Mouse (Mus musculus) large intestine, adult 2 months (tissue): ENCODE measurements around the gene Galr3. TPM values are rescaled to one million over a fixed set of nuclear protein-coding genes. Genes with fewer than 3 reads are reported as not detected.
"Not testable (repeated sequence)": the region's sequence is repeated elsewhere in the genome, so short reads cannot be mapped to it uniquely, and the experiment has no call there.

Experiments
- DNase-seq: peaks from one replicate; pipeline ENCODE4 v3.0.0-alpha.2; 2012; ENCODE audit warnings: low read depth, low spot score
- WGBS: fragments of 180-500 bp; shearing (Covaris S2); methylation state at CpG from one replicate; pipeline ENCODE4 v1.1.7; 2018; 5-methylcytosine and 5-hydroxymethylcytosine counted together
- polyA plus RNA-seq: library from polyadenylated mRNA; depleted of rRNA; stranded (reverse); fragments of >200 nt; gene quantifications from 2 replicates; pipeline ENCODE4 v1.2.3, GENCODE M21; 2012

The Galr3 gene
- polyA plus RNA-seq, 1 experiment: 0.33 TPM

DNA sequence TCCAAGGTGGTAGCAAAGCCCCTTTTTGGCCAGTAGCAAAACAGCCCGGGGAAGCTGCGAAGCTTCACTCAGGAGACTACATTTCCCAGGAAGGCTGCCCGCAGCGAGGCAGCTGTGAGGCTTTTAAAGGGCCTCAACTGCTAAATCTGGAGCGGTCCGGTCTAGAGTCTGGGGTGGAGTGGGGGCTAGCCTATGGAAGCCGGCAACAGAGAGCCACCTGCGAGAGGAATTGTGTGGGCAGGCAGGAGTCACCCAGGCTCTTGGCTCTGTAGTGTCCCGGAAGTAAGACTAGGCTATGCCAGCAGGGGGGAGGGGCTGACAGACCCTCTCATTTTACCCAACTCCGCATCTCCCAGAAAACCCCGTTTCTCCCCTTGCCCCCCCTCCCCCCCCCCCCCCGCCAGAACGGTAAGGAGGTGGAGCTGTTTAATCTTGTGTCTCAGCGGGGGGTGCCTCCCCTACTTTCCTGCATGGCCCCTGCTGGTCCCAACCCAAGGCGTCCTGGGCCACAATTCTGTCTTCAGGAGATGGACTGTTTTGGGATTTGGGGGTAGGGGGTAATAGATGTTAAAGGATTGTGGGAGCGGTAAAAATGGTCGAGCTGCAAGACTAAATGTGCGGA is 15.9 kb upstream of the Galr3 start:
- no peak for DNase-seq
- WGBS: 43% methylated on average over 16 of the region's 18 CpGs

DNA sequence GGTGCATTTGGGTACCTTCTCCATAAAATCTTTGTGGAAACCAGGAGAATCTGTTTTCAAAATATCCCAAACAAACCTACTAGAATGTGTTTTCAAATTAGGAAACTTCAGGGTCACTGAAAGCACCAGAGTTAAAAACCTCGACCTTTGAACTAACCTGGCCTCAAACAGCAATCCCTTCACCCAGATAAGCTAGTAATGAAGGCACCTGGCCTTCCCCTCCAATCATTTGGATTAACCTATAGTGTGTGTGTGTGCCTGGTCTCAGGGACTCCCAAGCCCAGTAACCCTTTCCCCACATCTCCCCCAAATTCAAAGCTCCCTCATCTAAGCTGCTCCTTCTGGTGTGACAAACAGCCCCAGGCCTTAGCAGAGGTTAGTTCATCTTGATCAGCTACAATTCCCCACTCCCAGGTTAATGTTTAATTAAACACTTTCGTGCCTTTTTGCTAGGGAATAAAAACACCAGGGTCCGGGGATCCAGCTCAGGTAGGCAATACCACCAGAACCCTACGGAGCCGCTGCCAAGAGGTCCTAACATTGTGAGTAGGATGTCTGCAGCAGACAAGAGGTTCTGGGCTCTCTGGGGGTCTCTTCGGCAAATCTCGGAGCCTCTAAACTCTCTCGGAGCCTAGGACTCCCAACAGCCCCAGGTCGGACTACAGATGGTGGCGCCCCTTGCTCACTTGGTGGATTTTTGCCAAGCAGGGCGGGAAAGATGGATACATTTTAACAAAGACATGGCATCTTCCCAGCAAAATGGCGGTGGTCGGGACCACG is 15.0 kb upstream of the Galr3 start:
- DNase-seq: no peak
- WGBS: 25% methylated on average over 14 of the region's 14 CpGs

DNA sequence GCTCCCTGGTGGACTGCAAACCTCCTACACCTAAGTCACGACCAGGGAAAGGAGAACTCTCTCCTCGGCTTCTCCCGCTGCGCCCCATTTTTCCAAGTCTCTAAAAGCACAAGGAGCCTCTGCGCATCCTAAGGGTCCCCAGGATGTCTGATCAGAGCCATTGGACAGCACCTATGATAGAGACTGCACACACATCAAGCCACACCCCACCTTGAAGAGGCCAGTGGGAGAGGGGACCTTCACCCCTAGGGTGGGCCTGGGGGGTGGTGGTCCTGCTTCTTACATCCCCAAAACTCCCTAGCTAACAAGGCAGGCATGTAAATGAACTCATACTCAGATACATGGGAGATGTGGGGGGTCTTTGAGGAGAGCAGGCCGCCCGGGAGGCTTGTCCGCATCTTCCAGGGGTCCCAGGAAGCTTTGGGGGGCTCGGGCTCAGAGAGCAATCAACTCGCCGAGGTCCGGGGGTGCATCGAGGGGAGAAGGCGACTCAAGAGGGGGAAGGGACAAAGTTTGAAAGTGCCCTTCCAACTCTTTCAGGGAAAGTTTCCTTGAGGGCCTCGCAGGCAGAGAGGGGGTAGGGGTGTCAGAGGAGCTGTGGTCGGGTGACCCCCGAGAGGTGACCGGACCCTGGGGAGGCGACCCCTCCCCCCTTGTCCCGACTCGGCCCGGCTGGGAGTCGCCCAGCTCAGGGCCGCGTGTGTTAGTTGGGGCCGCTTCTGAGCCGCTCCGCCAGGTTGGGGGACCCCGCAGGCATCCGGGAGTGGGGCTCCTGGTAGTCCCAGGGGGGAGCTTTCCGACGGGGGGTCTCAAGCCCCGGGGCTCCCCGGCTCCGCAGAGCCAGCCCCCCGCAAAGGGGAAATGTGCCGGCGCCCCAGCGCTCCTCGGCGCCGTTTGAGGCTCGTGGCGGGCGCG is 14.1 kb upstream of the Galr3 start:
- WGBS: 4% methylated on average over 46 of the region's 46 CpGs
- DNase-seq: no peak

DNA sequence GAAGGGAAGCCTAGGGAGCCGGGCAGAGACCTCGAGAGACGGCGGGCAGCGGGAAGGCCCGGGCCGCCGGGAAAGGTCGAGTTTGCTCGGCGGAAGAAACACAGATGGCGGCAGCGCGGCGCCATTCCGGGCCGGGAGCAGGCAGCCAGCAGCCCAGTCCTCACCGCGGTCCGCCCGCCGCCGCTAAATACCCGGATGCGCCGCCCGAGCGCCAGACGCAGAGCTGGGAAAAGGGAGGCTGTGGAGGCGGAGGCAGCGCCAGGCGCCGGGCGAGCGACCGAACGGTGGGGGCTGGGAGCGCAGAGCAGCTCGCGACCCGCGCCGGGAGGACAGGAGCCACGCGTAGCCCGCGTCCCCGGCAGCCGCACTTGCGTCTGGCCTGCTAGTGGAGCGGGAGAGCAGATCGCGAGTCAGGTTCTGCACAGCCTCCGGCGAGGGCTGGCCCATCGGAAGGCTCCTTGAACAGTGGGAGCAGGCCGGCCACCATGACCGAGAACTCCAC is 13.4 kb upstream of the Galr3 start, which contains the start of gene H1f0:
H1f0 (plus strand) TSS at position 214 of the 502 bp plus-strand sequence.
- 1% methylated on average over 58 of the region's 58 CpGs for WGBS
- DNase-seq: no peak

DNA sequence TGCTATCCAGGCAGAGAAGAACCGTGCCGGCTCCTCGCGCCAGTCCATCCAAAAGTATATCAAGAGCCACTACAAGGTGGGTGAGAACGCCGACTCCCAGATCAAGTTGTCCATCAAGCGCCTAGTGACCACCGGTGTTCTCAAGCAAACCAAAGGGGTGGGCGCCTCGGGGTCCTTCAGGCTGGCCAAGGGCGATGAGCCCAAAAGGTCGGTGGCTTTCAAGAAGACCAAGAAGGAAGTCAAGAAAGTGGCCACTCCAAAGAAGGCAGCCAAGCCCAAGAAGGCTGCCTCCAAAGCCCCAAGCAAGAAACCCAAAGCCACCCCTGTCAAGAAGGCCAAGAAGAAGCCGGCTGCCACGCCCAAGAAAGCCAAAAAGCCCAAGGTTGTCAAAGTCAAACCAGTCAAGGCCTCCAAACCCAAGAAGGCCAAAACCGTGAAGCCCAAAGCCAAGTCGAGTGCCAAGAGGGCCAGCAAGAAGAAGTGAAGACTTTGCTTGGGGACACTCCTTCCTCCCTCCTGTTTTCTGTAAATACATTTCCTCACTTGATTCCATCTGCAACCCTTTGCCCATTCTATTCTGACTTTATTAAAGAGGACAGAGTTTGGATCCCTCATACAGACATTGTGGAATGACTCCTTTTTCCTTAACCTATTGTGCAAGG is 12.7 kb upstream of the Galr3 start:
- DNase-seq: no peak
- WGBS: 5% methylated on average over 16 of the region's 16 CpGs

DNA sequence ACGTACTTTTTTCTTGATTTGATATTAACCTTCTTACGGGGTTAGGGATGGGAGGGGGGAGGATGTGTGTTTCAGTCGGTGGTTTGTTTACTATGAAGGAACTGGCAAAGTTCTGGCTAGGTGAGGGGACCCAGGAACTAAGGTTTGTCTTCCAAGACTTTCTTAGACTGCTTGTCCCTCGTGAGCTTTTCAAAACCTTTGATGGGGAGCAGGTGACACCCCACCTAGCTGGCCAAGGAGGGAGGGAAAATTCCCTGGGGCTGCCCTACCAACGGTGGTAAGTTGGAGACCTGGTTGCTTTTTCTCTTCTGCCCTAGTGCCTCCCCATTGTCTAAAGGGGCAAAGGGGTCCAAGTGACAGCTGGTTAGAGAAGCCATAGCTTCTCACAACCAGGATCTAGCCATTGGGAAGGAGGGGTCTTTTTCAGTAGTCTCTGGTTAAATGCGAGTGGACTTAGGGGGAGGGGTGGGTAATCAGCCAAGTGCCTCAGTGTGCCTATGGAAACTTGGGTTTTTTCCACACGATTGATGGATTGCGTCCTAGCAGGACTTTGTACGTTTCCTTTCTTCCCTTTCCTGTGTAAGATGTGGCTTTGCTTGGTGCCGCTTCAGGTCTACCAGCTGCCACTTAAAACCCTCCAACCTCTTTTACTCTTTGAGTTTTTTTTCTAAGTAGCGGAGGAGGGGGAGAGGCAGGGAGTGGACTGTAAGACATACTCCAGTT is 12.0 kb upstream of the Galr3 start:
- no peak for DNase-seq
- WGBS: under 1% methylated on average over 11 of the region's 11 CpGs

DNA sequence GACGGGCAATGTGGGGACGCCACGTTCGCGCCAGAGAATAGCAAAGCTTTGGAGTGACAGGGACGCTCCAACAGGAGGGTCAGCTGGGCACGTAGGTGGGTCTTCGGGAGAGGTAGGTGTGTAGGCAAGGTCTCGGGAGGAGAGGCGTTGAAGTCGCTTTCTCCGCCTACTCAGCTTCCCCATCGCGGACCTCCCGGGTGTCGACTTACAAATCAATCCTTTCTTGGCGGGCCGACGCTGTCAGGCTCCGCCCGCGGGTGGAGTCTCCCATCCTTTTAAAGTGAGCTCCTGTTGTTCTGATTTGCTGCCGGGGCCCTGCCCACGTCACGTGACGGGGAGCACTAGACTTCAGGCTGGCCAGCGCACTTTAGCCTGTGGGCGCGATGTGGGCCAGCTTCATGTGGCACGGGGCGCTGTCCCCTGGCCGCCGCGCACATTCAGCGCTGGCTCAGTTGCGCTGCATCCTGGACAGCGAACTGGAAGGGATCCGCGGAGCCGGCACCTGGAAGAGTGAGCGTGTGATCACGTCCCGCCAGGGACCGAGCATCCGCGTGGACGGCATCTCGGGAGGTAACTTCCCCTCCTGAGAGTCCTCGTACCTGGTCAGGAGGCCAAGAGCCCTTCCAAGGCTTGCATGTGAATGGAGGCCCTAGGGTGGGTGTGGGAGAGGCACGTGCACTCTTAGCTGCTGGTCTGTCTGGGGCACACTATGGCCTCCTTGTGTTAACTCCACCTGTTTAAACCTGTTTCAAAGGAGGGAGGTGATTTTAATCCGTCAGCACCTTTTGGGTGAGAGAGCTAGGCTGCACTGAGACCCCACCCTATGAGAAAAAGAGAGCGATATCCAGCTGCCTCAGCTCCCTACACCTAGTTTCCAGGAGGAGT is 10.9 kb upstream of the Galr3 start:
- peak; percentile 94 for DNase-seq
- 1% methylated on average over 52 of the region's 52 CpGs for WGBS

DNA sequence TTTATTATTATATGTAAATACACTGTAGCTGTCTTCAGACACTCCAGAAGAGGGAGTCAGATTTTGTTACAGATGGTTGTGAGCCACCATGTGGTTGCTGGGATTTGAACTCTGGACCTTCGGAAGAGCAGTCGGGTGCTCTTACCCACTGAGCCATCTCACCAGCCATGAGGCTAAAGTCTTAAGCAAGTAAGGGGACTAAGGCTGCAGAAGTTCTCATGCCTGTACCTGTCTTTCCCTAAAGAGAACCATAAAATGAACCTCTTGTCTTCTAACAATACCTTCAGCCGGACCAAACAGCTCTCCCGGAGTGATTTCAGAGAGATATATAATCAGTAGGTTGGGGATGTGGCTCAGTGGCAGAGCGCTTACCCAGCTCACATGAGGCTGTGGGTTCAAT is 9.8 kb upstream of the Galr3 start:
- 90% methylated on average over 5 of the region's 5 CpGs for WGBS
- not testable (repeated sequence) for DNase-seq

DNA sequence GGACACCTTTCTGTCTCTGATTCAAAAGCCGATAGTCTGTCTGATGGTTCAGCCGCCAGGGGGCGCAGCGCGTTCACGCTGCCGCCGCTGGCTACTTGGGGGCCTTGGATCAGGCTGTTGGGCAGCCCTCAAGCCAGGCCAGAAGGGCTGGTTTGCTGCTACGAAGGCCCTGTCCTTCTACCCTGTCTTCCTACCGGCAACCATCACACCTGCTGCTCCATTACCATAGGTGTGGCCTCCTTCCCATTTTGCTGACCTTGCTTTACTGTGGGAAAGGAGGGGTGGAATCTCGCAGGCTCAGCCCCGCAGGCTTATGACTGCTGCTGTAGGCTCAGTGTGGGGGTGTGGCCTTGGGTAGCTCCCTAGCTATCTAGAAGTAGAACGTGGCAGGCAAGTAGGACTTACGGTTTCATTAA is 3.8 kb upstream of the Galr3 start:
- 4% methylated on average over 14 of the region's 14 CpGs for WGBS
- DNase-seq: no peak

DNA sequence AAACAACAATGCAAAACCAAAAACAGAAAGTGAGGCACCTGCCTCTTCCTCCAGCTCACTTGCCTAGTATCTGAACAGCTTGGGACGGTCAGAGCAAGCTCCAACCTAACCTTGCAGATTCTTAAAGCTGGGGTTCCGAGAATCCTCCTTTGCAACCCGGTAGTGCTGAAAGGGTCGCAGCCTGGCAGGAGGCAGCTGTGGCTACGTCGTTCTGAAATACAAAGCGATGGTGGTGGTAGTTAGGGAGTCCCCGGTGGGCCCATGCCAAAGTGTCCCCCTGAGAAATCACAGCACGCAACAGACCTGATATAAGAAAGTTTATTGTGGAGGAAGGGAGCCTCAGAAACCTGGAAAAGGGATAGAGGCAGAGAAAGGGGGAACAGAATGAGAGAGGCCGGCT is 3.4 kb upstream of the Galr3 start:
- no peak for DNase-seq
- 61% methylated on average over 10 of the region's 10 CpGs for WGBS

DNA sequence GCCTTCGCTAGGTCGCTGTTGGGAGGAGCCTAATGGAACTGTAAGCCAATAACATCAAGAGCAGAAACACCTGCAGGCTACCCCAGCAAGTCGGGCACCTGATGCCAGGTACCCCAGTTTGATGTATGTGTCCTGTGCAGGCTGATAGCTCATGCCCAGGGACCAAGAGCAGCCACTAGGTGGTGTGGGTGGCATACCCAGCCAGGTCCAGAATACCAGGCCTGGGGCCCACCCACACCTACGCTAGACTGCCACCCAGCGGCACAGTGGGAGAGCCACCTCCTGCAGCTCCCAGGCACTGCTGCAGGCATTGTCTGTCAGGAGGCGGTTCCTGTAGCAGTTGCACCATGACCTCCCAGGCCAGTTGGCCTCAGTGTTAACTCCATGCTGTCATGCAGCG is 2.8 kb upstream of the Galr3 start:
- WGBS: 11% methylated on average over 7 of the region's 7 CpGs
- DNase-seq: peak; percentile 83

DNA sequence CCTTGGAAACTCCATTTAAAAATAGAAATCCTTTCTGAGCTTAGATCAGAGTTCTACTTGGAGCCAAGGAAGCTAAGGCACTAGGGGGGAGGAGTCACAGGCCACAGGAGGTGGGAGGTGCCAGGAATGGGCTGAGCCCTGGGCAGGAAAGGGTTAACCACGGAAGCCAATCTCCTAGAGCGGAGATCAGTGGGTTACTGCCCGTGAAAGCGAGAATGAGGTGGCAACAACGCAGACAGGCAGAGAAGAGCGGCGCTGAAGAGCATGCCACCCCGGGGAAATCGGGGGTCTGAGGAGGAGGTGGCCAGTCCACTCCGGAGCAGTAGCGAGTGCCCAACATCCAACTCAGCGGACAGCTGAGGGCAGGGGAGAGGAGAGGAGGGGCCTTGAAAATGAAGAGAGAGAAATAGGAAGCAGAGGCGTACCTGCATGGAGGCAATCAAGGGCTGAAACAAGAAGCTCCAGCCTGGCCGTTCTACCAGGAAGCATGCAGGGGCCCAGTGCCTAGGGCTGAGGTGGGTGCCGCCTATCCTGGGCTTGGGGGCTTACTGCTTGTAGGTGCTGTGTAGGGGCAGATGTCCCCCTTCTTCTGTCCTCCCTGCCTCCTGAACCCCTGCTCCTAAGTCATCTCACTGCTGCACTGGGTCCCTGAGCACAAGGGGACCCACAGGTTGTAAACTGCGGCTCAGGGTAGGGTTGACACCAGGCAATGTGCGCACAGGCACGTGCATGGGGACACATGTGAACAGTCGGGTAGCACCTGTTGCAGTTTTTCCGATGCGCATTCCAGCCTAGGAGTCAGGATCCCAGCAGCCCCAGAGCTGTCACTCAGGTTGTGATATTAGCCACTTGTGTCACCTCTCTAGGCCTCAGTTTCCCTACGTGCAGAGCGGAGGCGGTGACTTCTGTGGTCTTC is 926 bp upstream of the Galr3 start:
- 15% methylated on average over 24 of the region's 24 CpGs for WGBS
- no peak for DNase-seq

DNA sequence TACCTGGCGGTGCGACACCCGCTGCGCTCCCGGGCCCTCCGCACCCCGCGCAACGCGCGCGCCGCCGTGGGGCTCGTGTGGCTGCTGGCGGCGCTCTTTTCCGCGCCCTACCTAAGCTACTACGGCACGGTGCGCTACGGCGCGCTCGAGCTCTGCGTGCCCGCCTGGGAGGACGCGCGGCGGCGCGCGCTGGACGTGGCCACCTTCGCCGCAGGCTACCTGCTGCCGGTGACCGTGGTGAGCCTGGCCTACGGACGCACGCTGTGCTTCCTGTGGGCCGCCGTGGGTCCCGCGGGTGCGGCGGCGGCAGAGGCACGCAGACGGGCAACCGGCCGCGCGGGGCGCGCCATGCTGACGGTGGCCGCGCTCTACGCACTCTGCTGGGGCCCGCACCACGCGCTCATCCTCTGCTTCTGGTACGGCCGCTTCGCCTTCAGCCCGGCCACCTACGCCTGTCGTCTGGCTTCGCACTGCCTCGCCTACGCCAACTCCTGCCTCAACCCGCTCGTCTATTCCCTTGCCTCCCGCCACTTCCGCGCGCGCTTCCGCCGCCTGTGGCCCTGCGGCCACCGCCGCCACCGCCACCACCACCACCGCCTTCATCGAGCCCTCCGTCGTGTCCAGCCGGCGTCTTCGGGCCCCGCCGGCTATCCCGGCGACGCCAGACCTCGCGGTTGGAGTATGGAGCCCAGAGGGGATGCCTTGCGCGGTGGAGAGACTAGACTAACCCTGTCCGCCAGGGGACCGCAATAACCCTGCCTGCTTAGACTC is 1.2 kb downstream of the Galr3 start:
- DNase-seq: no peak
- WGBS: under 1% methylated on average over 105 of the region's 105 CpGs

DNA sequence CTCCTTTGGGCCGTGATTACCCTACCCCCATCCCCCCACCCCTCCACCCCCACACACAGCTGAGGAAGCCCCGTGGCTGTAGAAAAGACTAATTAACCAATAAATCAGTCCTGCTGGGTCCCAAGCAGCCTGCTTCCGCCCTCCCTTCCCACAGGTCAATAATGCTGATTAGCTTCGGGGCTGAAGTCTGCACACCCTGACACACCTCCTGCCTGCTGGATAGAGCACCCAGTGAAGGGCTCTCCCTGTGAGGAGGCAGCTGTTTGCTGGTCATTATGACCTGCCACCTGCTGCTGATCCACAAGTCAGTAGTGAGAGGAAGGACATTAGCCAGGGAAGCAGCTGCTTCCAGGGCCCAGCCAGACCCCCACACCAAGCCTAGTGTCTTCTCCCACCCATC is 3.2 kb downstream of the Galr3 start:
- DNase-seq: no peak
- 15% methylated on average over 4 of the region's 4 CpGs for WGBS

DNA sequence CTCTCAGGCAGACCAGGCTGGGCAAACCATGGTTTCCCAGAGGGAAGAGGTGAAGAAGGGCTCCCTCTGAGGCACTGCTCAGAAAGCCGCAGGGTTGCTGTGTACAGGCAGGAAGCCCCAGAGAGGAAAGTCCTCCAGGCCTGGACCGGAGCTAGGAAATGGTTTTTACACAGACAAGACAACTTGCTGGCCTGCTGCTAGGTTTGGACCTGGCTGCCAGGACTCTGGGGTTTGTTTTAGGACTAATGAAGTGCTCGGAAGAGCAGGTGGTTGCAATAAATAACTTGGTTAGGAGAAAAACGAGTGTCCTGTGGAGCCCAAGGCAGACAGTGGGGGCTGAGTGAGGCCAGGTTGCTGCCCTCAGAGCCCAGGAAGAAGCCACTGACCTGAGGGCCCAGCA is 6.5 kb downstream of the Galr3 start:
- WGBS: 64% methylated on average over 4 of the region's 4 CpGs
- DNase-seq: no peak

DNA sequence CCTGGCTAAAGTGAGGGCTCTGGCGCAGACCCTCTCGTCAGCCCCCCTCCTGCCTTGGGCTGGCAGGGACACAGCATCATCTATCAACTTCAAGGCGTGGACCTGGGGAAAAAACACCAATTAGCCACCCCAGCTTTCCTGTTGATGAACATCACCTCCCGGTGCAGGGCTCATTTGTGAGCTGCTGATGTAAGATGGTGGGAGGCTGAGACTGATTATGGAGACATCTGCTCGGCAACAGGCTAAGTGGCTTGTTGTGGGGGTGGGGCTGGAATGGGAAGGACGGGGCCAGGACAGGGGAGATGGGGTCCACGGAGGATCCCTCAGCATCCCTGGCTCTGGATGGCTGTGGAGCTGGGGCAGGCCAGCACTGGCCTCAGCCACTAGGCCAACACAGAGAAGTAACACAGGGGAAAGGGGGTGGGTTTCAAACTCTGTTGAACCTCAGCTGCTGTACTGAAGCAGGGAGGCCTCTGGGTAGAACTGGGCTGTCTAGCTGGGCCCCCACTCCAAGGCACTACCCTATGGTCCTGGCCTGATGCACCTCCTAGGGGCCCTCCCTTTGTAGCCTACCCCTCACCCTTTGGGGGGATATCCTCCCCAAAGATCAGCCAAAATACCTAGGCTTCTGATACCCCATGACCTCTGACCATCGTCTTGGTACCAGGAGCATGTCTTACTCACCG is 8.6 kb downstream of the Galr3 start:
- DNase-seq: no peak
- WGBS: 80% methylated on average over 9 of the region's 9 CpGs
